Mouse (Mus musculus) neural tube, embryonic 14.5 days (tissue): ENCODE measurements around the gene Tspan6. TPM values are rescaled to one million over a fixed set of nuclear protein-coding genes. Genes with fewer than 3 reads are reported as not detected.

Experiments
- ATAC-seq: fragments of 200-750 bp; cut with Nextera tagmentation; 2 replicates; pipeline ENCODE4 v1.8.0; 2017; ENCODE audit warnings: low read depth, mild to moderate bottlenecking, moderate TSS enrichment, moderate library complexity
- H3K27ac ChIP-seq: fragments of 300-500 bp; sonication (generic); 2 replicates; pipeline ENCODE4 v1.5.1; 2014; ENCODE audit warnings: low read depth, mild to moderate bottlenecking, control low read depth, low read length, moderate library complexity, mixed read lengths
- H3K27me3 ChIP-seq: fragments of 300-500 bp; sonication (generic); 2 replicates; pipeline ENCODE4 v1.6.1; 2014; ENCODE audit warnings: low read length; ENCODE audit not compliant: control insufficient read depth, insufficient read depth
- H3K36me3 ChIP-seq: fragments of 300-500 bp; sonication (generic); 2 replicates; pipeline ENCODE4 v1.6.1; 2014; ENCODE audit warnings: low read length, mixed read lengths; ENCODE audit not compliant: control insufficient read depth, insufficient read depth
- H3K4me1 ChIP-seq: fragments of 300-500 bp; sonication (generic); 2 replicates; pipeline ENCODE4 v1.6.1; 2014; ENCODE audit warnings: low read length; ENCODE audit not compliant: control insufficient read depth, insufficient read depth
- H3K4me2 ChIP-seq: fragments of 300-500 bp; sonication (generic); 2 replicates; pipeline ENCODE4 v1.6.1; 2014; ENCODE audit warnings: mild to moderate bottlenecking, low read depth, low read length, control low read depth
- H3K4me3 ChIP-seq: fragments of 300-500 bp; sonication (generic); 2 replicates; pipeline ENCODE4 v1.5.1; 2014; ENCODE audit warnings: low read depth, low read length, control low read depth, mixed read lengths
- H3K9ac ChIP-seq: fragments of 300-500 bp; sonication (generic); replicated peaks from 2 replicates; pipeline ENCODE4 v1.6.1; 2014; ENCODE audit warnings: low read depth, mild to moderate bottlenecking, control low read depth, low read length, mixed read lengths
- H3K9me3 ChIP-seq: fragments of 300-500 bp; sonication (generic); 2 replicates; pipeline ENCODE4 v1.6.1; 2016; ENCODE audit warnings: low read length; ENCODE audit not compliant: control insufficient read depth
- WGBS: fragments of 180-500 bp; shearing (Covaris S2); extraction: QIAGEN DNeasy Blood & Tissue Kit; methylation state at CpG from one replicate; pipeline ENCODE4 v1.1.7; 2014; 5-methylcytosine and 5-hydroxymethylcytosine counted together
- polyA plus RNA-seq: library from polyadenylated mRNA; unstranded; fragments of >200 nt; fragmentation: Nextera tagmentation; extraction: Ambion mirVana; gene quantifications from 2 replicates; pipeline ENCODE4 v1.2.1, GENCODE M21; 2014

Gene Tspan6
- polyA plus RNA-seq, 1 experiment from 2014 or later: 292 TPM

- Histone ChIP-seq H3K4me2 (no peak overlapping the region), H3K27me3 (no peaks in the 10 kb centered on the region), H3K36me3 (no peaks in the 10 kb centered on the region), H3K4me1 (no peaks in the 10 kb centered on the region), H3K9ac (no peak overlapping the region), H3K27ac (no peak overlapping the region), H3K9me3 (no peaks in the 10 kb centered on the region), H3K4me3 (no peak overlapping the region)
- WGBS: 59% methylated on average over 10 of the region's 10 CpGs
- no peak for ATAC-seq
These were observed 13.3 kb upstream of the Tspan6 start for GRCm38 (mm10) chrX:133911397-133912103.

DNA sequence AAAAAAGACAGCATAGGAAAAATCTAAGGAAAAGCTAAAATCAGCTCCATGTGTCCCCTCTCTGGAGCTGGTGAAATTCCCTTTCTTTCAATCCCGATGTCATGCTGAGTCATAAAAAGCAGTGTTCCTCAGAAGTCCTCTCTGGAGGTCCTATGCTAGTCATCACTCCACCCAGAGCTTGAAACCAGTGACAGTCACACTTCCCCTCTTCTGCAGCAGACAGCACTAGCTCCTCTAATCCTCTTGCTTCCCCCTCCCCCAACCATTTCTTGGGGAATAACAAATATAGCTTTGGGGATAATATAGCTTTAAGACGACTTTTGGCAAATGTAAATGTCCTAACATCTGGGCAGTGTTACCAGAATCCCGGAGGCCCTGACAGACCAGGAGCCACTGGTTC, 10.0 kb upstream of the Tspan6 start, which contains the start of gene Srpx2:
Srpx2 (plus strand) TSS at position 166 of the 400 bp plus-strand sequence.
- no peaks in the 10 kb centered on the region for H3K9me3 ChIP-seq
- H3K36me3 ChIP-seq: no peaks in the 10 kb centered on the region
- H3K4me2 ChIP-seq: no peak within 1 kb of the TSS
- H3K4me1 ChIP-seq: no peaks in the 10 kb centered on the region
- H3K9ac ChIP-seq: no peak within 1 kb of the TSS
- H3K27ac ChIP-seq: no peak within 1 kb of the TSS
- 27% methylated on average over 3 of the region's 3 CpGs for WGBS
- no peak for ATAC-seq
- H3K4me3 ChIP-seq: no peak within 1 kb of the TSS
- H3K27me3 ChIP-seq: no peaks in the 10 kb centered on the region

DNA sequence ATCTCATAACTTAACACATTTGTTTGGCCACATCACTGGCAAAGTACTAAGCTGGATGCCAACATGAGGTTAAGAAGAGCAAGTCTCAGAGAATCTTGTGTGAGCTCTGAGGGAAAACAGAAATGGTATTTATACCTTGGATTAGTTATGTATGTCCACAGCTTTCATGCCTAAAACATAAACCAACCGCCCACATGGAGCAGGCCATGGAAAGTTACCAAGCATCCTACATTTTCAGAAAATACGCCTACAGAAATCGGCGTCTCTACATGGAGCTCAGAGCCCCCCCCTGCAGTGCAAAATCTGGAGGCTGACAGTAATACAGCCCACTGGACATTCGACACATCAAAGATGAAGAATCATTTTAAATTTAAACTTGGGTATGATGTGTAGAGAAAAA, 10.1 kb downstream of the Tspan6 start:
- H3K4me3 ChIP-seq: no peak overlapping the region
- H3K36me3 ChIP-seq: no peaks in the 10 kb centered on the region
- H3K4me2 ChIP-seq: no peak overlapping the region
- H3K9me3 ChIP-seq: no peaks in the 10 kb centered on the region
- H3K4me1 ChIP-seq: no peaks in the 10 kb centered on the region
- no peak overlapping the region for H3K9ac ChIP-seq
- no peak overlapping the region for H3K27ac ChIP-seq
- ATAC-seq: no peak
- 88% methylated on average over 5 of the region's 5 CpGs for WGBS
- no peaks in the 10 kb centered on the region for H3K27me3 ChIP-seq

- no peak overlapping the region for H3K27ac ChIP-seq
- ATAC-seq: no peak
These were observed 10.9 kb downstream of the Tspan6 start for GRCm38 (mm10) chrX:133887308-133887707.

GRCm38 (mm10) chrX:133869743-133870142, 28.5 kb downstream of the Tspan6 start:
- H3K27me3 ChIP-seq: no peaks in the 10 kb centered on the region
- WGBS: 94% methylated on average over 6 of the region's 6 CpGs
- ATAC-seq: no peak

More at GRCm38 (mm10) chrX:133887308-133887707, 10.9 kb downstream of the Tspan6 start:
- Histone ChIP-seq H3K36me3 (no peaks in the 10 kb centered on the region), H3K27me3 (no peaks in the 10 kb centered on the region), H3K4me1 (no peaks in the 10 kb centered on the region), H3K4me2 (no peak overlapping the region), H3K4me3 (no peak overlapping the region), H3K9me3 (no peaks in the 10 kb centered on the region), H3K9ac (no peak overlapping the region)
- WGBS: 92% methylated on average over 3 of the region's 3 CpGs

GRCm38 (mm10) chrX:133853637-133854036, 44.6 kb downstream of the Tspan6 start:
- Histone ChIP-seq H3K9me3 (no peaks in the 10 kb centered on the region), H3K4me1 (no peaks in the 10 kb centered on the region), H3K27me3 (no peaks in the 10 kb centered on the region), H3K9ac (no peak overlapping the region), H3K36me3 (no peaks in the 10 kb centered on the region), H3K27ac (no peak overlapping the region), H3K4me3 (no peak overlapping the region), H3K4me2 (no peak overlapping the region)
- ATAC-seq: no peak
- WGBS: 90% methylated on average over 4 of the region's 4 CpGs

More at GRCm38 (mm10) chrX:133869743-133870142, 28.5 kb downstream of the Tspan6 start:
- Histone ChIP-seq H3K4me1 (no peaks in the 10 kb centered on the region), H3K27ac (no peak overlapping the region), H3K36me3 (no peaks in the 10 kb centered on the region), H3K9me3 (no peaks in the 10 kb centered on the region), H3K9ac (no peak overlapping the region), H3K4me3 (no peak overlapping the region), H3K4me2 (no peak overlapping the region)

- H3K9me3 ChIP-seq: no peaks in the 10 kb centered on the region
- no peak within 1 kb of the TSS for H3K4me3 ChIP-seq
- WGBS: 81% methylated on average over 5 of the region's 5 CpGs
- no peak within 1 kb of the TSS for H3K9ac ChIP-seq
- H3K27ac ChIP-seq: no peak within 1 kb of the TSS
- no peaks in the 10 kb centered on the region for H3K27me3 ChIP-seq
- H3K4me1 ChIP-seq: no peaks in the 10 kb centered on the region
- no peak within 1 kb of the TSS for H3K4me2 ChIP-seq
- no peak for ATAC-seq
- H3K36me3 ChIP-seq: no peaks in the 10 kb centered on the region
These were observed 47.5 kb downstream of the Tspan6 start, which contains the start of gene Tnmd for GRCm38 (mm10) chrX:133850680-133851079. Tnmd (plus strand) TSS chrX:133850980.

Other genes with a start within 250 kb of the Tspan6 start
- 17.4 and 18.5 TPM in 2 replicates for gene Pcdh19, start 209.4 kb downstream of the Tspan6 start, polyA plus RNA-seq
- gene Tnmd, start 47.4 kb downstream of the Tspan6 start, polyA plus RNA-seq: 0.84 and 1.5 TPM in 2 replicates
- 0.08 and 1.7 TPM in 2 replicates for gene Srpx2, start 10.0 kb upstream of the Tspan6 start, polyA plus RNA-seq
- gene Sytl4, start 83.4 kb upstream of the Tspan6 start, polyA plus RNA-seq: 0.48 and 0.84 TPM in 2 replicates
- 82.5 and 84.9 TPM in 2 replicates for gene Cstf2, start 160.8 kb upstream of the Tspan6 start, polyA plus RNA-seq